Mouse (Mus musculus) olfactory bulb, adult 2 months (tissue): ENCODE measurements at regions not wholly inside any gene's neighbourhood (a gene's known extent, or its start where the extent isn't known, plus 50 kb on each side); places are given as distances from the start of the nearest gene placed in this dataset.

Experiments
- CTCF ChIP-seq: fragments of 200-500 bp; IDR thresholded peaks from 2 replicates; pipeline ENCODE4 v1.5.1; 2012; ENCODE audit warnings: low read depth, mild to moderate bottlenecking, low read length, moderate library complexity; ENCODE audit not compliant: insufficient read depth
- POLR2A ChIP-seq: fragments of 200-500 bp; IDR thresholded peaks from 2 replicates; pipeline ENCODE4 v1.6.1; 2012; ENCODE audit warnings: mild to moderate bottlenecking, low read depth, low read length, moderate library complexity; ENCODE audit not compliant: insufficient read depth

DNA sequence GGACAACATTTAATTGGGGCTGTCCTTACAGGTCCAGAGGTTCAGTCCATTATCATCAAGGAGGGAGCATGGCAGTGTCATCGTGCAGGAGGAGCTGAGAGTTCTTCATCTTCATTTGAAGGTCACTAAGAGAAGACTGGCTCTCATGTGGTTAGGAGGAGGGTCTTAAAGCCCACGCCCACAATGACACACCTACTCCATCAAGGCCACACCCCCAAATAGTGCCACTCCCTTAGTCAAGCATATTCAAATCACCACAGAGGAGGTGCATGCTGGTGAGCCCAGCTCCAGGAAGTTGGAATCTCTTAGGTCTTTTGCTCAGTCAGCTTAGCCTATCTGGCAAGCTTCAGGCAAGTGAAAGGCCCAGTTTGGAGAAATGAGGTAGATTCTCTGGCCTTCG is 488.4 kb downstream of the Ajap1 start:
- TF ChIP-seq POLR2A: no peak
- TF ChIP-seq CTCF: no peak
